Mouse (Mus musculus): ENCODE data around the gene Klf15. TPM values are rescaled to one million over a fixed set of nuclear protein-coding genes. Genes with fewer than 3 reads are reported as not detected.
A peak's percentile ranks its signal among the peaks of the same experiment; 100 is the strongest.

The Klf15 gene
- polyA plus RNA-seq, 1 experiment from 2014 or later, result 13.6 TPM

GRCm38 (mm10) chr6:90450179-90450578, 12.2 kb upstream of the Klf15 start:
- ATAC-seq (replicated peaks), result no peak
- no peaks in the 10 kb centered on the region for H3K36me3 ChIP-seq (replicated peaks)
- H3K9me3 ChIP-seq, result no peaks in the 10 kb centered on the region

GRCm38 (mm10) chr6:90450697-90451096, 11.7 kb upstream of the Klf15 start:
- Histone ChIP-seq H3K9ac (no peak overlapping the region), H3K27me3 (replicated peaks) (no peaks in the 10 kb centered on the region), H3K4me3 (no peak overlapping the region), H3K4me1 (peaks cover 6% of the 10 kb centered on the region; the same call in 1 of the 2 replicates), H3K36me3 (replicated peaks) (no peaks in the 10 kb centered on the region), H3K27ac (no peak overlapping the region), H3K4me2 (no peak overlapping the region), H3K9me3 (no peaks in the 10 kb centered on the region)
- 73% methylated on average over 5 of the region's 5 CpGs for WGBS
- 0 out of 2 replicates have a peak, but pooled peaks have one; percentile 45 for ATAC-seq (replicated peaks)

More at GRCm38 (mm10) chr6:90450179-90450578, 12.2 kb upstream of the Klf15 start:
- Histone ChIP-seq H3K27me3 (replicated peaks) (no peaks in the 10 kb centered on the region), H3K9ac (no peak overlapping the region), H3K4me2 (no peak overlapping the region), H3K4me3 (no peak overlapping the region), H3K4me1 (peaks cover 6% of the 10 kb centered on the region; the same call in 1 of the 2 replicates), H3K27ac (no peak overlapping the region)
- 29% methylated on average over 7 of the region's 7 CpGs for WGBS

- Histone ChIP-seq H3K27ac (no peak overlapping the region), H3K27me3 (replicated peaks) (no peaks in the 10 kb centered on the region), H3K9me3 (no peaks in the 10 kb centered on the region), H3K36me3 (replicated peaks) (no peaks in the 10 kb centered on the region), H3K4me2 (no peak overlapping the region), H3K4me3 (no peak overlapping the region), H3K4me1 (peaks cover 6% of the 10 kb centered on the region; the same call in 1 of the 2 replicates), H3K9ac (no peak overlapping the region)
- no peak for ATAC-seq (replicated peaks)
- WGBS, result 91% methylated on average over 5 of the region's 5 CpGs
These were observed 10.9 kb upstream of the Klf15 start for GRCm38 (mm10) chr6:90451512-90451911.

GRCm38 (mm10) chr6:90452603-90453002, 9.8 kb upstream of the Klf15 start:
- ATAC-seq (replicated peaks), result no peak
- no peak overlapping the region for H3K4me2 ChIP-seq
- no peaks in the 10 kb centered on the region for H3K27me3 ChIP-seq (replicated peaks)
- no peak overlapping the region for H3K9ac ChIP-seq
- no peak overlapping the region for H3K27ac ChIP-seq
- no peaks in the 10 kb centered on the region for H3K4me1 ChIP-seq
- H3K4me3 ChIP-seq, result no peak overlapping the region
- no peaks in the 10 kb centered on the region for H3K9me3 ChIP-seq
- no peaks in the 10 kb centered on the region for H3K36me3 ChIP-seq (replicated peaks)

GRCm38 (mm10) chr6:90453751-90454150, 8.6 kb upstream of the Klf15 start:
- no peak for ATAC-seq (replicated peaks)
- H3K4me2 ChIP-seq, result no peak overlapping the region
- WGBS, result 88% methylated on average over 5 of the region's 5 CpGs
- H3K9me3 ChIP-seq, result no peaks in the 10 kb centered on the region
- H3K27me3 ChIP-seq (replicated peaks), result no peaks in the 10 kb centered on the region
- H3K4me1 ChIP-seq, result no peaks in the 10 kb centered on the region
- no peak overlapping the region for H3K27ac ChIP-seq
- H3K36me3 ChIP-seq (replicated peaks), result no peaks in the 10 kb centered on the region
- no peak overlapping the region for H3K9ac ChIP-seq
- H3K4me3 ChIP-seq, result no peak overlapping the region

GRCm38 (mm10) chr6:90457421-90457820, 5.0 kb upstream of the Klf15 start:
- no peak overlapping the region for H3K27ac ChIP-seq
- 79% methylated on average over 2 of the region's 2 CpGs for WGBS

GRCm38 (mm10) chr6:90461181-90461580, 1.2 kb upstream of the Klf15 start:
- WGBS, result 57% methylated on average over 2 of the region's 2 CpGs

More at GRCm38 (mm10) chr6:90457421-90457820, 5.0 kb upstream of the Klf15 start:
- no peak overlapping the region for H3K9ac ChIP-seq
- 0 out of 2 replicates have a peak, but pooled peaks cover 4% of the 10 kb centered on the region for H3K27me3 ChIP-seq (replicated peaks)
- no peak overlapping the region for H3K4me3 ChIP-seq
- ATAC-seq (replicated peaks), result no peak
- no peak overlapping the region for H3K4me2 ChIP-seq
- H3K36me3 ChIP-seq (replicated peaks), result no peaks in the 10 kb centered on the region
- peaks cover 6% of the 10 kb centered on the region; the same call in 1 of the 2 replicates for H3K4me1 ChIP-seq
- H3K9me3 ChIP-seq, result no peaks in the 10 kb centered on the region

GRCm38 (mm10) chr6:90461771-90462170, 605 bp upstream of the Klf15 start:
- Histone ChIP-seq H3K27ac (no peak overlapping the region), H3K4me3 (peak overlapping the region; percentile 65), H3K4me2 (peak overlapping the region; percentile 99), H3K4me1 (peaks cover 21% of the 10 kb centered on the region), H3K36me3 (replicated peaks) (no peaks in the 10 kb centered on the region), H3K9me3 (no peaks in the 10 kb centered on the region), H3K9ac (peak overlapping the region; percentile 51; the same call in 1 of the 2 replicates), H3K27me3 (replicated peaks) (peaks cover 18% of the 10 kb centered on the region)
- WGBS, result 14% methylated on average over 12 of the region's 12 CpGs
- no peak for ATAC-seq (replicated peaks)

More at GRCm38 (mm10) chr6:90461181-90461580, 1.2 kb upstream of the Klf15 start:
- Histone ChIP-seq H3K27ac (no peak overlapping the region), H3K27me3 (replicated peaks) (peaks cover 18% of the 10 kb centered on the region), H3K9me3 (no peaks in the 10 kb centered on the region), H3K4me3 (no peak overlapping the region), H3K36me3 (replicated peaks) (no peaks in the 10 kb centered on the region), H3K4me1 (peaks cover 21% of the 10 kb centered on the region), H3K9ac (no peak overlapping the region), H3K4me2 (no peak overlapping the region)
- ATAC-seq (replicated peaks), result no peak

GRCm38 (mm10) chr6:90462841-90463227, 458 bp downstream of the Klf15 start:
- peak; percentile 61 for ATAC-seq (replicated peaks)
- under 1% methylated on average over 38 of the region's 38 CpGs for WGBS
- peaks cover 18% of the 10 kb centered on the region for H3K27me3 ChIP-seq (replicated peaks)

GRCm38 (mm10) chr6:90463228-90463862, 969 bp downstream of the Klf15 start:
- under 1% methylated on average over 31 of the region's 31 CpGs for WGBS
- Histone ChIP-seq H3K27me3 (replicated peaks) (peaks cover 18% of the 10 kb centered on the region), H3K9me3 (no peaks in the 10 kb centered on the region), H3K36me3 (replicated peaks) (no peaks in the 10 kb centered on the region), H3K4me1 (peaks cover 21% of the 10 kb centered on the region), H3K4me2 (peak overlapping the region; percentile 99), H3K9ac (peak overlapping the region; percentile 51), H3K4me3 (peak overlapping the region; percentile 65), H3K27ac (peak overlapping the region; percentile 27)
- ATAC-seq (replicated peaks), result peak; percentile 71

More at GRCm38 (mm10) chr6:90462841-90463227, 458 bp downstream of the Klf15 start:
- Histone ChIP-seq H3K27ac (peak overlapping the region; percentile 27), H3K4me1 (peaks cover 21% of the 10 kb centered on the region), H3K36me3 (replicated peaks) (no peaks in the 10 kb centered on the region), H3K4me3 (peak overlapping the region; percentile 65), H3K4me2 (peak overlapping the region; percentile 99), H3K9ac (peak overlapping the region; percentile 51), H3K9me3 (no peaks in the 10 kb centered on the region)

- Histone ChIP-seq H3K4me2 (peak overlapping the region; percentile 99), H3K36me3 (replicated peaks) (no peaks in the 10 kb centered on the region), H3K4me3 (peak overlapping the region; percentile 65), H3K9me3 (no peaks in the 10 kb centered on the region), H3K27ac (no peak overlapping the region), H3K9ac (peak overlapping the region; percentile 51; the same call in 1 of the 2 replicates), H3K4me1 (peaks cover 21% of the 10 kb centered on the region), H3K27me3 (replicated peaks) (peaks cover 18% of the 10 kb centered on the region)
- 0 out of 2 replicates have a peak, but pooled peaks have one; percentile 1 for ATAC-seq (replicated peaks)
- 37% methylated on average over 7 of the region's 7 CpGs for WGBS
These were observed 1.6 kb downstream of the Klf15 start for GRCm38 (mm10) chr6:90463890-90464421.

GRCm38 (mm10) chr6:90465028-90465640, 2.8 kb downstream of the Klf15 start:
- H3K9ac ChIP-seq, result no peak overlapping the region
- H3K4me2 ChIP-seq, result no peak overlapping the region; the same call in 1 of the 2 replicates
- H3K27me3 ChIP-seq (replicated peaks), result peaks cover 18% of the 10 kb centered on the region
- H3K27ac ChIP-seq, result no peak overlapping the region
- WGBS, result 94% methylated on average over 11 of the region's 11 CpGs
- no peak overlapping the region for H3K4me3 ChIP-seq
- H3K4me1 ChIP-seq, result peaks cover 21% of the 10 kb centered on the region
- no peaks in the 10 kb centered on the region for H3K9me3 ChIP-seq
- H3K36me3 ChIP-seq (replicated peaks), result no peaks in the 10 kb centered on the region
- ATAC-seq (replicated peaks), result no peak

Measured in midbrain, embryonic 15.5 days (tissue).